Mouse (Mus musculus) CH12.LX (cell line): ENCODE measurements at regions not wholly inside any gene's neighbourhood (a gene's known extent, or its start where the extent isn't known, plus 50 kb on each side); places are given as distances from the start of the nearest gene placed in this dataset.

Experiments used
- DNase-seq: peaks from one replicate; pipeline ENCODE4 v3.0.0-alpha.2; 2013; ENCODE audit errors: extremely low read depth
- H3K27ac ChIP-seq: 2 replicates; pipeline ENCODE4 v1.5.1; 2012; ENCODE audit warnings: low read depth, mild to moderate bottlenecking, control low read depth, moderate library complexity; ENCODE audit not compliant: insufficient read depth
- H3K27me3 ChIP-seq: replicated peaks from 2 replicates; pipeline ENCODE3; 2012; ENCODE audit warnings: inconsistent platforms
- H3K36me3 ChIP-seq, 2 experiments: replicated peaks in 1 of 2; 2 replicates each; pipeline versions ENCODE3 to v1.6.1; 2012; ENCODE audit warnings: inconsistent platforms in 1 of 2, low read length in 1 of 2, mild to moderate bottlenecking in 1 of 2, mixed read lengths in 1 of 2, moderate library complexity in 1 of 2; ENCODE audit not compliant: control insufficient read depth in 1 of 2, insufficient read depth in 1 of 2
- H3K4me1 ChIP-seq, 2 experiments: 2 replicates each; pipeline ENCODE4 v1.6.1; 2012; ENCODE audit warnings: inconsistent platforms in 1 of 2, moderate library complexity in 1 of 2; ENCODE audit not compliant: insufficient read depth in 2 of 2, control insufficient read depth in 1 of 2
- H3K4me2 ChIP-seq: 2 replicates; pipeline ENCODE4 v1.6.1; 2012; ENCODE audit warnings: low read depth, mild to moderate bottlenecking, control low read depth; ENCODE audit not compliant: poor library complexity, insufficient read depth, severe bottlenecking
- H3K4me3 ChIP-seq, 3 experiments: fragments of 150-350 bp in 1 of 3; sonication (generic) in 1 of 3; replicated peaks in 1 of 3; 2 replicates each; pipeline versions ENCODE3 to v1.5.1; 2011 to 2012; ENCODE audit warnings: low read depth in 2 of 3, low read length in 2 of 3, mild to moderate bottlenecking in 2 of 3, moderate library complexity in 2 of 3, control low read depth in 1 of 3, improper control_type of control experiment in 1 of 3, inconsistent platforms in 1 of 3, mixed read lengths in 1 of 3; ENCODE audit not compliant: poor library complexity in 1 of 3
- H3K79me2 ChIP-seq: replicated peaks from 2 replicates; pipeline ENCODE4 v1.6.1; 2012; ENCODE audit warnings: mild to moderate bottlenecking, moderate library complexity; ENCODE audit not compliant: control insufficient read depth, poor library complexity, insufficient read depth, severe bottlenecking; ENCODE audit errors: extremely low read depth
- H3K9ac ChIP-seq: 2 replicates; pipeline ENCODE4 v1.6.1; 2012; ENCODE audit warnings: low read depth, mild to moderate bottlenecking, control low read depth, moderate library complexity; ENCODE audit not compliant: insufficient read depth
- H3K9me3 ChIP-seq: replicated peaks from 2 replicates; pipeline ENCODE3; 2012; ENCODE audit warnings: low read length, inconsistent platforms, mixed read lengths
- BHLHE40 ChIP-seq: IDR thresholded peaks from 2 replicates; pipeline ENCODE4 v1.6.1; 2011; ENCODE audit warnings: mild to moderate bottlenecking, low read depth, low read length, improper control_type of control experiment
- CHD1 ChIP-seq: IDR thresholded peaks from 2 replicates; pipeline ENCODE4 v1.6.1; 2012; ENCODE audit warnings: low read depth, low read length, improper control_type of control experiment, inconsistent platforms
- CHD2 ChIP-seq: IDR thresholded peaks from 2 replicates; pipeline ENCODE4 v1.6.1; 2011; ENCODE audit warnings: low read length, improper control_type of control experiment
- CTCF ChIP-seq, 2 experiments: IDR thresholded peaks in 1 of 2; conservative IDR thresholded peaks in 1 of 2; 2 replicates each; pipeline ENCODE4 v1.5.1; 2011 to 2012; ENCODE audit warnings: low read depth in 2 of 2, low read length in 2 of 2, improper control_type of control experiment in 1 of 2, inconsistent platforms in 1 of 2, mild to moderate bottlenecking in 1 of 2, moderate library complexity in 1 of 2
- E2F4 ChIP-seq: IDR thresholded peaks from 2 replicates; pipeline ENCODE4 v1.6.1; 2011; ENCODE audit warnings: low read depth, low read length, improper control_type of control experiment; ENCODE audit not compliant: insufficient replicate concordance
- ELF1 ChIP-seq: IDR thresholded peaks from 2 replicates; pipeline ENCODE4 v1.6.1; 2014; ENCODE audit warnings: low read depth, mild to moderate bottlenecking, inconsistent platforms, low read length, improper control_type of control experiment
- EP300 ChIP-seq: IDR thresholded peaks from 2 replicates; pipeline ENCODE4 v1.6.1; 2011; ENCODE audit warnings: low read length, improper control_type of control experiment
- ETS1 ChIP-seq: conservative IDR thresholded peaks from 2 replicates; pipeline ENCODE4 v1.6.1; 2012; ENCODE audit warnings: low read depth, mild to moderate bottlenecking, inconsistent platforms, low read length, improper control_type of control experiment, moderate library complexity
- GABPA ChIP-seq: IDR thresholded peaks from 2 replicates; pipeline ENCODE4 v1.6.1; 2012; ENCODE audit warnings: low read depth, low read length, improper control_type of control experiment, inconsistent platforms; ENCODE audit not compliant: insufficient replicate concordance
- HCFC1 ChIP-seq: IDR thresholded peaks from 2 replicates; pipeline ENCODE4 v1.6.1; 2012; ENCODE audit warnings: low read depth, mild to moderate bottlenecking, inconsistent platforms, low read length, improper control_type of control experiment
- JUND ChIP-seq: conservative IDR thresholded peaks from 2 replicates; pipeline ENCODE4 v1.6.1; 2011; ENCODE audit warnings: low read depth, low read length, improper control_type of control experiment
- MAFK ChIP-seq: IDR thresholded peaks from 2 replicates; pipeline ENCODE4 v1.6.1; 2011; ENCODE audit warnings: low read length, improper control_type of control experiment; ENCODE audit not compliant: insufficient replicate concordance
- MAX ChIP-seq: IDR thresholded peaks from 2 replicates; pipeline ENCODE4 v1.6.1; 2011; ENCODE audit warnings: low read length, improper control_type of control experiment
- MAZ ChIP-seq: IDR thresholded peaks from 2 replicates; pipeline ENCODE4 v1.6.1; 2012; ENCODE audit warnings: low read depth, mild to moderate bottlenecking, inconsistent platforms, low read length, improper control_type of control experiment, moderate library complexity
- MXI1 ChIP-seq: IDR thresholded peaks from 2 replicates; pipeline ENCODE4 v1.6.1; 2011; ENCODE audit warnings: mild to moderate bottlenecking, low read depth, low read length, improper control_type of control experiment
- MYC ChIP-seq: IDR thresholded peaks from 2 replicates; pipeline ENCODE4 v1.6.1; 2011; ENCODE audit warnings: low read depth, mild to moderate bottlenecking, improper control_type of control experiment, low read length
- NELFE ChIP-seq: IDR thresholded peaks from 2 replicates; pipeline ENCODE4 v1.6.1; 2011; ENCODE audit warnings: low read depth, low read length, improper control_type of control experiment
- PAX5 ChIP-seq: IDR thresholded peaks from 2 replicates; pipeline ENCODE4 v1.6.1; 2012; ENCODE audit warnings: low read length, inconsistent platforms, mixed read lengths
- POLR2A ChIP-seq: IDR thresholded peaks from 2 replicates; pipeline ENCODE4 v1.6.1; 2011; ENCODE audit warnings: low read depth, mild to moderate bottlenecking, improper control_type of control experiment, low read length
- SIN3A ChIP-seq: IDR thresholded peaks from 2 replicates; pipeline ENCODE4 v1.6.1; 2012; ENCODE audit warnings: low read length, improper control_type of control experiment, inconsistent platforms
- TBP ChIP-seq: conservative IDR thresholded peaks from 2 replicates; pipeline ENCODE4 v1.6.1; 2011; ENCODE audit warnings: low read depth, low read length, improper control_type of control experiment
- UBTF ChIP-seq: IDR thresholded peaks from 2 replicates; pipeline ENCODE4 v1.6.1; 2012; ENCODE audit warnings: low read depth, mild to moderate bottlenecking, inconsistent platforms, low read length, improper control_type of control experiment, moderate library complexity
- USF2 ChIP-seq: conservative IDR thresholded peaks from 2 replicates; pipeline ENCODE4 v1.6.1; 2011; ENCODE audit warnings: low read depth, low read length, improper control_type of control experiment
- ZC3H11A ChIP-seq: IDR thresholded peaks from 2 replicates; pipeline ENCODE4 v1.6.1; 2012; ENCODE audit warnings: low read depth, mild to moderate bottlenecking, inconsistent platforms, low read length, improper control_type of control experiment
- ZMIZ1 ChIP-seq: IDR thresholded peaks from 2 replicates; pipeline ENCODE4 v1.6.1; 2012; ENCODE audit warnings: low read depth, mild to moderate bottlenecking, inconsistent platforms, low read length, improper control_type of control experiment
- ZNF384 ChIP-seq: IDR thresholded peaks from 2 replicates; pipeline ENCODE4 v1.6.1; 2012; ENCODE audit warnings: low read depth, low read length, improper control_type of control experiment, inconsistent platforms
- dilution Hi-C: fragments of 300-500 bp; cut with MboI; formaldehyde crosslinking; loops from 2 replicates; pipeline ENCODE4 v1.14.3; 2020; ENCODE audit warnings: low sequenced_read_pairs; ENCODE audit not compliant: extremely low pct_unique_long_range_greater_than_20kb, extremely low pct_ligation_motif_present
- in situ Hi-C: fragments of 300-500 bp; cut with MboI; formaldehyde crosslinking; loops from 3 replicates; pipeline ENCODE4 v1.14.3; 2019; ENCODE audit warnings: low sequenced_read_pairs, low pct_ligation_motif_present, low pct_unique_long_range_greater_than_20kb, mixed read lengths

DNA sequence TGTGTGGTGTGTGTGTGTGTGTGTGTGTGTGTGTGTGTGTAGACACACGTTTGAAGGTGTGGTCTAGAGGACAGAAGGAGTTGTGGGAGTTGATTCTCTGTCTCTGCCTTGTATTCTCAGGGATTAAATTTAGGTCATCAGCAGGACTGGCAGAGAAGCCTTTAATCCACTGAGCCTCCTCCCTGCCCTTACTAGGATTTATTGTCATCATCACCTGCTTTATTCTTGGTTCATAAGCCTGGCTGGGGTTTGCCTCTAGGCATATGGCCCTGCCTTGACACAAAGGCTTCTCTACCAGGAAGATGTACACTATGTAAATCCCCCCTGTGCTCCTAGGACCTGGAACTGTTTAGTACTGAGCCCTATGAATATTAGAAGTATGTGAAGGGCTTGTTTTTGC is 433.6 kb upstream of the Gulo start:
- Histone ChIP-seq H3K9me3 (peaks cover 3% of the 10 kb centered on the region), H3K27ac (no peak overlapping the region), H3K4me1 (0 out of 4 replicates have a peak, but pooled peaks cover 0 to 2% of the 10 kb centered on the region in 2 experiments), H3K36me3 (no peaks in the 10 kb centered on the region), H3K27me3 (no peaks in the 10 kb centered on the region), H3K4me3 (no peak overlapping the region), H3K79me2 (no peaks in the 10 kb centered on the region)
- no peak for DNase-seq
- in situ Hi-C loops = no loop called here
- TF ChIP-seq BHLHE40 (no peak), E2F4 (no peak), GABPA (no peak), CHD1 (no peak), POLR2A (no peak), TBP (no peak), MAZ (no peak), MXI1 (no peak), ZNF384 (no peak), EP300 (no peak), JUND (no peak), HCFC1 (no peak), SIN3A (no peak), ZMIZ1 (no peak), CHD2 (no peak), USF2 (no peak)
- TF ChIP-seq, all 38 proteins: peak for 0
- dilution Hi-C loops = no loop called here
- Histone ChIP-seq H3K4me2 (no peak overlapping the region), H3K9ac (no peak overlapping the region)

DNA sequence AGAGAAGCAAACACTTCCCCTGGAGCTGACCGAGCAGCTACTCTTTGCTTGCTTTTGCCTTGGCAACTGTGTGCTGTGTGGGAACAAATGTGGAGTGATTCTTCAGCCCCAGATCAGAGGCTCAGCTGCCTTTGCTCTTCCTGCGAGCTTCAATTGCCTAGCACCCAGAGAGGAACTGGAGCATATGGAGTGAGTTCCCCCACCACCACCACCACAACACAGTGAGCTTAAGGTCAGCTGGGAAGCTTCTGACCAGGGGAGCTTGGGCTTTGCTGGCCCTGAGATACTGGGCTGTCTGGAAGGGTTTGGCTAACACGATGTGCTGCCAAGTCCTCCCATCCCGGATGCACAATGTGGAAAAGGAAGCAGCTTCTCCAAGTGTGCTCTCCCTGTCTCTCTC is 432.8 kb upstream of the Gulo start:
- dilution Hi-C loops = no loop called here

More for the DNA sequence above, 432.8 kb upstream of the Gulo start:
- no peak overlapping the region for H3K27ac ChIP-seq
- TF ChIP-seq MAZ (no peak), MAX (no peak), HCFC1 (no peak), USF2 (no peak), ZMIZ1 (no peak), ELF1 (no peak), BHLHE40 (no peak), MXI1 (no peak), POLR2A (no peak), NELFE (no peak), MAFK (no peak), CTCF (conservative IDR thresholded peaks at IDR 0.05 in 1 of 2, IDR thresholded peaks at IDR 0.05 in 1 of 2; ENCODE audit: low read depth in 2 of 2, low read length in 2 of 2) (no peak), TBP (no peak), UBTF (no peak), ZC3H11A (no peak), PAX5 (no peak), MYC (no peak), CHD1 (no peak), JUND (no peak), ETS1 (no peak)
- in situ Hi-C loops = no loop called here
- no peaks in the 10 kb centered on the region for H3K79me2 ChIP-seq
- 0 out of 4 replicates have a peak, but pooled peaks cover 0 to 2% of the 10 kb centered on the region in 2 experiments for H3K4me1 ChIP-seq
- DNase-seq = no peak
- H3K36me3 ChIP-seq = no peaks in the 10 kb centered on the region
- H3K27me3 ChIP-seq = no peaks in the 10 kb centered on the region
- H3K4me3 ChIP-seq = no peak overlapping the region
- H3K4me2 ChIP-seq = no peak overlapping the region
- peaks cover 3% of the 10 kb centered on the region for H3K9me3 ChIP-seq
- no peak overlapping the region for H3K9ac ChIP-seq
